In genomic region chr5:98348605-98349004, GRCm38 (mm10) we compare ENCODE assay signal across 9 mouse cellular contexts. TPM values are rescaled to one million over a fixed set of nuclear protein-coding genes. Genes with fewer than 3 reads are reported as not detected.
A peak's percentile ranks its signal among the peaks of the same experiment; 100 is the strongest.
DNase-seq lines count a peak whose midpoint lies in the region; ATAC-seq and TF ChIP-seq lines count a peak whose summit lies in the region.
"Had no signal": no experiment of that assay in that cellular context is flagged by ENCODE, and none has a peak within 500 bp of the region (broad histone marks: within the 10 kb centered on the region; RNA-seq: fewer than 3 reads in every experiment).

No protein-coding gene starts in this region.

- H3K4me1 ChIP-seq in heart, postnatal 0 days (ENCODE audit: control insufficient read depth, insufficient read depth), result no peaks in the 10 kb centered on the region
- H3K4me1 ChIP-seq in kidney, adult 2 months (ENCODE audit: control insufficient read depth, insufficient read depth, low read length), result no peaks in the 10 kb centered on the region
- H3K4me1 ChIP-seq in midbrain, embryonic 14.5 days (ENCODE audit: control insufficient read depth, insufficient read depth, low read length), result no peaks in the 10 kb centered on the region
- H3K4me1 ChIP-seq: stomach, embryonic 15.5 days had no signal

- peak; percentile 83 for TF ChIP-seq CTCF in heart, postnatal 0 days (IDR thresholded peaks at IDR 0.05; ENCODE audit: low read depth)
- peak; percentile 85 for TF ChIP-seq CTCF in kidney, adult 2 months (conservative IDR thresholded peaks at IDR 0.05; ENCODE audit: insufficient read depth, insufficient read length, low read depth, low read length)

- no peak overlapping the region for H3K4me3 ChIP-seq in heart, postnatal 0 days (ENCODE audit: low read depth, low read length)
- no peak overlapping the region for H3K4me3 ChIP-seq in kidney, adult 2 months (ENCODE audit: insufficient read depth, low read depth, low read length)
- H3K4me3 ChIP-seq in midbrain, embryonic 14.5 days (replicated peaks; ENCODE audit: low read depth, low read length), result no peak overlapping the region
- H3K4me3 ChIP-seq: stomach, embryonic 15.5 days had no signal

- H3K9ac ChIP-seq in heart, postnatal 0 days (replicated peaks; ENCODE audit: low read depth, low read length), result no peak overlapping the region
- no peak overlapping the region for H3K9ac ChIP-seq in midbrain, embryonic 14.5 days (replicated peaks; ENCODE audit: low read length)
- H3K9ac ChIP-seq: stomach, embryonic 15.5 days had no signal

- H3K36me3 ChIP-seq in heart, postnatal 0 days (replicated peaks; ENCODE audit: control insufficient read depth, insufficient read depth, low read length), result no peaks in the 10 kb centered on the region
- H3K36me3 ChIP-seq in kidney, adult 2 months (ENCODE audit: control insufficient read depth, insufficient read depth, low read length), result no peaks in the 10 kb centered on the region
- H3K36me3 ChIP-seq in midbrain, embryonic 14.5 days (ENCODE audit: control insufficient read depth, insufficient read depth, low read length), result no peaks in the 10 kb centered on the region
- H3K36me3 ChIP-seq: stomach, embryonic 15.5 days had no signal

- 10% methylated on average over 8 of the region's 8 CpGs for WGBS in heart, postnatal 0 days
- WGBS in kidney, adult 2 months, result 8% methylated on average over 8 of the region's 8 CpGs
- 13% methylated on average over 8 of the region's 8 CpGs for WGBS in midbrain, embryonic 14.5 days

- no peak for ATAC-seq in heart, postnatal 0 days (ENCODE audit: insufficient read depth, low read depth)
- ATAC-seq in midbrain, embryonic 14.5 days (ENCODE audit: low FRiP score, low TSS enrichment), result peak; percentile 62; the same call in 1 of the 2 replicates

- DNase-seq in heart, postnatal 0 days (ENCODE audit: low spot score), result peak; percentile 36
- DNase-seq in heart, postnatal 25 days (ENCODE audit: low spot score), result no peak
- peak; percentile 22 for DNase-seq in cerebellum, adult 9-11 months
- peak; percentile 58 to 82 for DNase-seq in frontal cortex, postnatal 14 days (ENCODE audit: low spot score in 2 of 2)
- peak; percentile 67 for DNase-seq in kidney, adult 2 months
- DNase-seq in left cerebral cortex, postnatal 36 days (ENCODE audit: low spot score in 2 of 2), result peak; percentile 69 to 79
- DNase-seq in midbrain, embryonic 14.5 days, result peak; percentile 92
- DNase-seq in spleen, postnatal 36 days (ENCODE audit: low spot score in 2 of 2), result peak; percentile 2 to 6

- no peak overlapping the region for H3K27ac ChIP-seq in heart, postnatal 0 days (ENCODE audit: low read depth)
- no peak overlapping the region for H3K27ac ChIP-seq in kidney, adult 2 months (ENCODE audit: insufficient read depth, low read depth, low read length)
- H3K27ac ChIP-seq in midbrain, embryonic 14.5 days (replicated peaks; ENCODE audit: low read depth, low read length), result no peak overlapping the region
- H3K27ac ChIP-seq: stomach, embryonic 15.5 days had no signal

- no peaks in the 10 kb centered on the region for H3K9me3 ChIP-seq in heart, postnatal 0 days (replicated peaks; ENCODE audit: control insufficient read depth, low read length)
- H3K9me3 ChIP-seq in midbrain, embryonic 14.5 days (ENCODE audit: control insufficient read depth, low read length), result no peaks in the 10 kb centered on the region
- H3K9me3 ChIP-seq: stomach, embryonic 15.5 days had no signal

- TF ChIP-seq EP300 in heart, postnatal 0 days (IDR thresholded peaks at IDR 0.05; ENCODE audit: low read depth), result no peak

- intact Hi-C loops in heart, postnatal 25 days (cut with DNase I), result loop anchor here (1.0 to 5.0 kb wide), 3 partner anchors 516 to 809 kb away; no protein-coding TSS in a partner anchor
- intact Hi-C loops in left cerebral cortex, postnatal 36 days (cut with DNase I), result loop anchor here (2.0 to 5.0 kb wide), 2 partner anchors 514 to 809 kb away; no protein-coding TSS in a partner anchor

- no peak for TF ChIP-seq POLR2A in kidney, adult 2 months (IDR thresholded peaks at IDR 0.05; ENCODE audit: low read depth, low read length)

- H3K4me2 ChIP-seq in heart, postnatal 0 days (ENCODE audit: low read depth, low read length), result no peak overlapping the region
- no peak overlapping the region; the same call in 1 of the 2 replicates for H3K4me2 ChIP-seq in midbrain, embryonic 14.5 days (ENCODE audit: low read length)
- H3K4me2 ChIP-seq: stomach, embryonic 15.5 days had no signal

- H3K27me3 ChIP-seq in heart, postnatal 0 days (ENCODE audit: control insufficient read depth, insufficient read depth, low read length), result no peaks in the 10 kb centered on the region
- H3K27me3 ChIP-seq in kidney, adult 2 months (replicated peaks; ENCODE audit: control insufficient read depth, insufficient read depth, low read length), result no peaks in the 10 kb centered on the region
- H3K27me3 ChIP-seq in midbrain, embryonic 14.5 days (ENCODE audit: control insufficient read depth, insufficient read depth, low read length), result no peaks in the 10 kb centered on the region
- H3K27me3 ChIP-seq: stomach, embryonic 15.5 days had no signal

RNA-seq across cellular contexts. Expression of gene Cfap299, which starts 19.5 kb away (rescaled TPM):
- total RNA-seq in heart, postnatal 0 days (2014; rRNA removed; ENCODE audit: low replicate concordance), result 0.50 TPM in 1 of 2 replicates, not detected in the other
- 0.20 and 0.38 TPM in 2 replicates for polyA plus RNA-seq in heart, postnatal 0 days (2015; fragmentation: Nextera tagmentation; extraction: Ambion mirVana)
- not detected for total RNA-seq in heart, postnatal 25 days (2021)
- polyA plus RNA-seq in kidney, adult 2 months (2012; rRNA removed), result not detected in 2 replicates
- under 1 TPM in 1 of 2 experiments, not detected in 1; 0.76 TPM for total RNA-seq in left cerebral cortex, postnatal 36 days (2021)
- polyA plus RNA-seq in midbrain, embryonic 14.5 days (2014; fragmentation: Nextera tagmentation; extraction: Ambion mirVana), result 0.59 and 1.3 TPM in 2 replicates
